Mouse (Mus musculus): Measurements from ENCODE around the gene Krt28. TPM values are rescaled to one million over a fixed set of nuclear protein-coding genes. Genes with fewer than 3 reads are reported as not detected.

The Krt28 gene
- polyA plus RNA-seq (2012), result not detected in 2 replicates

- Histone ChIP-seq H3K4me1 (ENCODE audit: control insufficient read depth) (no peaks in the 10 kb centered on the region), H3K27me3 (ENCODE audit: control insufficient read depth) (no peaks in the 10 kb centered on the region), H3K9me3 (ENCODE audit: control insufficient read depth, low read length) (no peaks in the 10 kb centered on the region; the same call in 1 of the 2 replicates), H3K4me3 (replicated peaks) (no peak within 1 kb of the TSS), H3K36me3 (ENCODE audit: control insufficient read depth) (no peaks in the 10 kb centered on the region)
- TF ChIP-seq TAL1 (IDR thresholded peaks at IDR 0.05; ENCODE audit: low read length) (no peak), GATA1 (IDR thresholded peaks at IDR 0.05; ENCODE audit: low read length) (no peak)
These were observed at the start of gene Krt28 for GRCm38 (mm10) chr11:99374803-99375202. Gene Krt28, minus strand, starts transcription at chr11:99374903.

DNA sequence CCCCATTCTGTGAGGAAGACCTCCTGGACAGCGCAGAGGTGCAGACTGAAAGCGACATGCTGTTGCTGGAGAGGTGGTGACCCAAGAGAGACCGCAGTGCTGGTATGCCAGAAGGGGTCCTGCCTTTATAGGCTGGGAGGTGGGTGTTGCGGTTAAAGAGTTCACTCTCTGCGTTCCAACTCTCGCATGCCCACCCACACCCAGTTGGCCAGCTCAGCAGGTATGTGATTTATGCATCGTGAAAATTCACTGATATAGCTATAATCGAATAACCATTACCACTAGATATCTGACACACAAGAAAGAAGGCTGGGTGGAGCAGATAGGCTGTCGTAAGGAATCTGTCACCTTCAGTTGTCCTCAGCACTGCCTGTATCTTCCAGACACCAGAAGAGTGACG is 47.5 kb upstream of the Krt28 start, which contains the start of gene Krt12:
Gene Krt12 (minus strand): TSS at position 101 of the 400 bp plus-strand sequence.
- Histone ChIP-seq H3K27me3 (ENCODE audit: control insufficient read depth) (no peaks in the 10 kb centered on the region), H3K4me1 (ENCODE audit: control insufficient read depth) (no peaks in the 10 kb centered on the region), H3K9me3 (ENCODE audit: control insufficient read depth, low read length) (no peaks in the 10 kb centered on the region), H3K4me3 (replicated peaks) (no peak within 1 kb of the TSS), H3K36me3 (ENCODE audit: control insufficient read depth) (no peaks in the 10 kb centered on the region)
- TF ChIP-seq GATA1 (IDR thresholded peaks at IDR 0.05; ENCODE audit: low read length) (no peak), TAL1 (IDR thresholded peaks at IDR 0.05; ENCODE audit: low read length) (no peak)

- H3K36me3 ChIP-seq (ENCODE audit: control insufficient read depth), result no peaks in the 10 kb centered on the region
- H3K9me3 ChIP-seq (ENCODE audit: control insufficient read depth, low read length), result no peaks in the 10 kb centered on the region
- no peak for TF ChIP-seq GATA1 (IDR thresholded peaks at IDR 0.05; ENCODE audit: low read length)
- no peak for TF ChIP-seq TAL1 (IDR thresholded peaks at IDR 0.05; ENCODE audit: low read length)
- no peaks in the 10 kb centered on the region for H3K4me1 ChIP-seq (ENCODE audit: control insufficient read depth)
- H3K27me3 ChIP-seq (ENCODE audit: control insufficient read depth), result no peaks in the 10 kb centered on the region
- H3K4me3 ChIP-seq (replicated peaks), result no peak overlapping the region
These were observed 45.9 kb upstream of the Krt28 start for GRCm38 (mm10) chr11:99420586-99420985.

DNA sequence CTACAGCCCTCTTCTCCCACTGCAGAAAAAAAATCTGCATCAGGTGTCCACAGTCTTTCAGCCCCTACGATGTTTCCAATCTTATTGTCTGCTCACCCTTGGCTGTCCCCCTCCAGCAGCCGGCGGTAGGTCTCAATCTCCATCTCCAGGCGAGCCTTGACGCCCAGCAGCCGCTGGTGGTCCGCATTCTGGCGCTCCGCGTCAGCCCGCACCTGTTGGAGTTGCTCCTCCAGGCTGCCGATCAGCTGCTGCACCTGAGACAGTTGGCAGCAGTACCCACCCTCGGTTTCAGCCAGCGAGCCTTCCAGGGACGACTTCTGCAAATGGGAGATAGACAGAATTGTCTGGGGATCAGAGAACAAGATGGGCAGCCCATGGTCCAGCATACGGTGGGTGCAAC is 43.1 kb upstream of the Krt28 start:
- no peaks in the 10 kb centered on the region for H3K9me3 ChIP-seq (ENCODE audit: control insufficient read depth, low read length)
- no peaks in the 10 kb centered on the region for H3K36me3 ChIP-seq (ENCODE audit: control insufficient read depth)
- no peak for TF ChIP-seq GATA1 (IDR thresholded peaks at IDR 0.05; ENCODE audit: low read length)
- no peak for TF ChIP-seq TAL1 (IDR thresholded peaks at IDR 0.05; ENCODE audit: low read length)
- no peaks in the 10 kb centered on the region for H3K27me3 ChIP-seq (ENCODE audit: control insufficient read depth)
- no peaks in the 10 kb centered on the region for H3K4me1 ChIP-seq (ENCODE audit: control insufficient read depth)
- no peak overlapping the region for H3K4me3 ChIP-seq (replicated peaks)

DNA sequence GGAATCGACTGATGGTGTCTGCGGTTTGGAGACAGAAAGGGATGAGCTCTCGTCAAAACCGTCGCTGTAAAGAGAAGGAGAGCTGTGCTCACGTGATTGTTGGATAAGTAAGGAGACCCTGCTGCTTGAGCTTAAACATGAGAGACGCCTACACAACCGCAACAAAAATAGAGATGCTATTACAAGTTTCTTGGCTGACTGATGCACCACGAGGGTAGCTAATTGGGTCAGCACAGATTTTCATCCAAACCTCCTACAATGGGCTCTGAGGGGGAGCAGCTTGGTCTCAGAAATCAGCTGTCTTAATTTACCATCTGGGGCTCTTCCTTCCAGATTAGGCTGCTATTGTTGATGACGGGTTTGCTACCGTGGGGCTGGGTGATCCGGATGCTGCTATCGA is 42.2 kb upstream of the Krt28 start:
- Histone ChIP-seq H3K4me1 (ENCODE audit: control insufficient read depth) (no peaks in the 10 kb centered on the region), H3K27me3 (ENCODE audit: control insufficient read depth) (no peaks in the 10 kb centered on the region), H3K9me3 (ENCODE audit: control insufficient read depth, low read length) (no peaks in the 10 kb centered on the region), H3K4me3 (replicated peaks) (no peak overlapping the region), H3K36me3 (ENCODE audit: control insufficient read depth) (no peaks in the 10 kb centered on the region)
- TF ChIP-seq GATA1 (IDR thresholded peaks at IDR 0.05; ENCODE audit: low read length) (no peak), TAL1 (IDR thresholded peaks at IDR 0.05; ENCODE audit: low read length) (no peak)

GRCm38 (mm10) chr11:99414463-99415147 is 39.9 kb upstream of the Krt28 start:
- Histone ChIP-seq H3K4me3 (replicated peaks) (no peak overlapping the region), H3K9me3 (ENCODE audit: control insufficient read depth, low read length) (no peaks in the 10 kb centered on the region), H3K36me3 (ENCODE audit: control insufficient read depth) (no peaks in the 10 kb centered on the region), H3K27me3 (ENCODE audit: control insufficient read depth) (no peaks in the 10 kb centered on the region), H3K4me1 (ENCODE audit: control insufficient read depth) (no peaks in the 10 kb centered on the region)
- no peak for TF ChIP-seq GATA1 (IDR thresholded peaks at IDR 0.05; ENCODE audit: low read length)
- no peak for TF ChIP-seq TAL1 (IDR thresholded peaks at IDR 0.05; ENCODE audit: low read length)

DNA sequence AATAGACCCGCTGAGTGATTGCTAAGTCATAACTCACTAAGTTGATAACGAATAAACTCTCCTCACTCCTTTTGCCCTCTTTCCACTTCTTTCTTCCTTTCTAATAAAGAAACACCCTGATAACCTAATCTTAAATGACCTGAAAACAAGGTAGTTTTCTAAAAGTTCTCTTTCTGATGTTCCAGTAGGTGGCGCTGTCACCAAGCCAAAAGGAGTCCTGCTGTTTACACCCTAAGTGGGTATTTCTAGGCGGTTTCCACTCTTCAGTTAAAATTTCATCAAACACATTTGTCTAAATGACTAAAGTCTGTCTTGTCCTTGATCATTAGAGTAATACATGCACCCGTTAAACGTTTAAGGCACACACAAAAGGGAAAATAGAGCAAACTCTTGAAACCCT is 38.5 kb upstream of the Krt28 start:
- Histone ChIP-seq H3K4me1 (ENCODE audit: control insufficient read depth) (no peaks in the 10 kb centered on the region), H3K9me3 (ENCODE audit: control insufficient read depth, low read length) (no peaks in the 10 kb centered on the region), H3K27me3 (ENCODE audit: control insufficient read depth) (no peaks in the 10 kb centered on the region), H3K4me3 (replicated peaks) (no peak overlapping the region), H3K36me3 (ENCODE audit: control insufficient read depth) (no peaks in the 10 kb centered on the region)
- TF ChIP-seq TAL1 (IDR thresholded peaks at IDR 0.05; ENCODE audit: low read length), result no peak
- no peak for TF ChIP-seq GATA1 (IDR thresholded peaks at IDR 0.05; ENCODE audit: low read length)

DNA sequence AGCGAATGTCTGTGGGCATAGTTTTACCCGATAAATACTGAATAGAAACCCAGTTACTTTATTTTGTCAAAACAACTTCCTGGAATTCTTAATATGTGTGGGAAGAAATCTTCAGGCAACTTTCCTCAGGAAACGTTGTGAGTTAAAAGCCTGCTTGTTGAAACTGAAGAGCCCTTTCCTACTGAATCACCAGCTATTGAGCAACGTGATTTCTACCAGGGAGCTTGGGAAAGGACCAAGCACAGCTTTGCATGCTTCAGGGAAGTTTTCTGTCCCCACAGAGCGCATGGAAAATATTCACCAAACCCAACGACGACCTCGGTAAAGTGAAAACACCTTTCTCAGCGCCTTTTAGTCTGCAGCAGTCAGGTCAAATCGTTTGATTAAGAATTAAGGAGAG is 31.5 kb upstream of the Krt28 start:
- Histone ChIP-seq H3K4me1 (ENCODE audit: control insufficient read depth) (no peaks in the 10 kb centered on the region), H3K27me3 (ENCODE audit: control insufficient read depth) (no peaks in the 10 kb centered on the region), H3K36me3 (ENCODE audit: control insufficient read depth) (no peaks in the 10 kb centered on the region), H3K9me3 (ENCODE audit: control insufficient read depth, low read length) (no peaks in the 10 kb centered on the region; the same call in 1 of the 2 replicates), H3K4me3 (replicated peaks) (no peak overlapping the region)
- no peak for TF ChIP-seq GATA1 (IDR thresholded peaks at IDR 0.05; ENCODE audit: low read length)

- H3K9me3 ChIP-seq (ENCODE audit: control insufficient read depth, low read length), result no peaks in the 10 kb centered on the region
- H3K27me3 ChIP-seq (ENCODE audit: control insufficient read depth), result no peaks in the 10 kb centered on the region
- no peaks in the 10 kb centered on the region for H3K36me3 ChIP-seq (ENCODE audit: control insufficient read depth)
- H3K4me1 ChIP-seq (ENCODE audit: control insufficient read depth), result no peaks in the 10 kb centered on the region
- H3K4me3 ChIP-seq (replicated peaks), result no peak overlapping the region
- no peak for TF ChIP-seq TAL1 (IDR thresholded peaks at IDR 0.05; ENCODE audit: low read length)
- TF ChIP-seq GATA1 (IDR thresholded peaks at IDR 0.05; ENCODE audit: low read length), result no peak
These were observed 25.4 kb upstream of the Krt28 start for GRCm38 (mm10) chr11:99399956-99400549.

Data from erythroblast, embryonic 14.5 days (primary cell).